ENCODE assay signal across 24 mouse cellular contexts in genomic region chr8:124198230-124198629, GRCm38 (mm10).
"Had no signal": no experiment of that assay in that cellular context is flagged by ENCODE, and none has a peak within 500 bp of the region (broad histone marks: within the 10 kb centered on the region; RNA-seq: fewer than 3 reads in every experiment).

No protein-coding gene starts in this region.

- H3K9me3 ChIP-seq: heart, embryonic 13.5 days; heart, embryonic 15.5 days; hindbrain, embryonic 13.5 days; hindbrain, embryonic 15.5 days; kidney, embryonic 15.5 days; limb, embryonic 10.5 days; limb, embryonic 12.5 days; liver, embryonic 13.5 days had no signal

- H3K4me3 ChIP-seq: heart, adult 2 months; heart, embryonic 13.5 days; heart, embryonic 15.5 days; hindbrain, embryonic 13.5 days; hindbrain, embryonic 15.5 days; kidney, embryonic 15.5 days; left cerebral cortex, adult 2 months; limb, embryonic 10.5 days; limb, embryonic 12.5 days; liver, embryonic 13.5 days had no signal

- H3K27ac ChIP-seq: heart, adult 2 months; heart, embryonic 13.5 days; heart, embryonic 15.5 days; hindbrain, embryonic 13.5 days; hindbrain, embryonic 15.5 days; hindbrain, postnatal 0 days; kidney, embryonic 15.5 days; kidney, postnatal 0 days; left cerebral cortex, adult 2 months; limb, embryonic 10.5 days; limb, embryonic 12.5 days; liver, embryonic 13.5 days had no signal

- H3K9ac ChIP-seq: heart, embryonic 13.5 days; heart, embryonic 15.5 days; hindbrain, embryonic 13.5 days; hindbrain, embryonic 15.5 days; kidney, embryonic 15.5 days; limb, embryonic 12.5 days; liver, embryonic 13.5 days had no signal

- H3K4me1 ChIP-seq: liver, embryonic 13.5 days had no signal

- H3K36me3 ChIP-seq: heart, embryonic 13.5 days; heart, embryonic 15.5 days; hindbrain, embryonic 13.5 days; hindbrain, embryonic 15.5 days; kidney, embryonic 15.5 days; limb, embryonic 10.5 days; limb, embryonic 12.5 days; liver, embryonic 13.5 days had no signal

- H3K27me3 ChIP-seq: hindbrain, embryonic 13.5 days; hindbrain, embryonic 15.5 days; kidney, embryonic 15.5 days had no signal

- DNase-seq: gastrocnemius, postnatal 14 days; gastrocnemius, postnatal 36 days; heart, adult 2 months; heart, postnatal 14 days; heart, postnatal 36 days; kidney, adult 11 months; kidney, adult 2 months; kidney, adult 9 months; kidney, postnatal 14 days; kidney, postnatal 36 days; layer of hippocampus, adult 9-11 months; layer of hippocampus, postnatal 36 days; liver; liver, embryonic 13.5 days had no signal
